Mouse (Mus musculus): ENCODE measurements around the gene Samhd1. TPM values are rescaled to one million over a fixed set of nuclear protein-coding genes. Genes with fewer than 3 reads are reported as not detected.

The Samhd1 gene
- total RNA-seq, 2 experiments from 2014 or later = 60.4 to 90.6 TPM

GRCm38 (mm10) chr2:157074772-157075171 lies 60.3 kb downstream of the Samhd1 start:
- no peak for ATAC-seq (replicated peaks; ENCODE audit: poor library complexity)

- no peak for ATAC-seq (replicated peaks; ENCODE audit: poor library complexity)
These were observed 60.8 kb downstream of the Samhd1 start for GRCm38 (mm10) chr2:157074186-157074724.

DNA sequence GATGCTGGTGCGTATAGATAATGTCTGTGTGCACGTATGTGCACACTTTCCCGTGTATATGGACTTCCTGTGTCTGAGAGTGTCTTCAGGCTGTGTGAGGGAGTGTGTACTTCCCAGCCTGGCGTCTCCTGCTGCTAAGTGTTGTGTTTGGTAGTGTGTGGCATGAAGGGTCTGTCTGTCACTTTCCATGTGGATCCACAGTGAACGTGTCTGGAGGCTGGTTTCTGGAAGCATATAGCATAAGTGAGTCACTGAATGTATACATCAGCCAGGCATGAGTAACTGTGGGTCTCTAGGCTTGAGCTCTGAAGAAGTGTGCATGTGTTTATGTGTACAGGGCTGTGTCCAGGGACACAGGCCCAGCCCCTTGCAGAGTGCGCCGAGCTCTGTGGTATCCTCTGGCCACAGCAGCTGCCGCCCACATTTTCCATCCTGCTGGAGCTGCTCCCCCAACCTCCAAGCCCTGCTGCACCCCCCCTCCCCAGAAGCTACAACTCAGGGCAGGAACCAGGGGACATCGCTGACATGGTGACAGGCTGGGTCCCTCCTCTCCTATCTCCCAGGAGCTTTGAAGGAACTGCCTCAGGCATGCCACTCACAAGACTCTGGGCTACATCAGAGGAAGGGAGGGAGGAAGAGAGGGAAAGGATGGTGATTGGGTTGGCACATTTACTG lies 61.5 kb downstream of the Samhd1 start:
- ATAC-seq (replicated peaks; ENCODE audit: poor library complexity) = no peak

GRCm38 (mm10) chr2:157072316-157072990 lies 62.6 kb downstream of the Samhd1 start:
- ATAC-seq (replicated peaks; ENCODE audit: poor library complexity) = no peak

DNA sequence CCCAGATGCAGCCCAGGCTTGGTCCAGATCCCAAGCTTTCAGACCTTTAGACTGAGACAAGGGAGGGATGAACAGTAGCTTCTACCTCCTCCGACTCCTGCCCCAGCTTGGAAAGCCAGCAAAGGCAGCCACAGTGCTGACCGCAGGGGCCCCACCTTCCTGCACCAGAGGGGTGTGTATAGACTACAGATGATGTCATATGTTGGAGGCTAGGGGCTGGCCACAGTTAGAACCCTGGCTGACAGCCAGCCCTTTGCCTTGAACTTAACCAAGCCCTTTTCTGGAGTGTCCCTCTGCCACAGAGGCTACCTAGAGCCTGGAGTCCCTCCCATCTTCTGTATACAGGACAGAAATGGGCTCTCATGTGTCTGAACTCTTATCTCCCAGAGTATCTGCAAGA lies 63.5 kb downstream of the Samhd1 start:
- peak; percentile 83 for ATAC-seq (replicated peaks; ENCODE audit: poor library complexity)

DNA sequence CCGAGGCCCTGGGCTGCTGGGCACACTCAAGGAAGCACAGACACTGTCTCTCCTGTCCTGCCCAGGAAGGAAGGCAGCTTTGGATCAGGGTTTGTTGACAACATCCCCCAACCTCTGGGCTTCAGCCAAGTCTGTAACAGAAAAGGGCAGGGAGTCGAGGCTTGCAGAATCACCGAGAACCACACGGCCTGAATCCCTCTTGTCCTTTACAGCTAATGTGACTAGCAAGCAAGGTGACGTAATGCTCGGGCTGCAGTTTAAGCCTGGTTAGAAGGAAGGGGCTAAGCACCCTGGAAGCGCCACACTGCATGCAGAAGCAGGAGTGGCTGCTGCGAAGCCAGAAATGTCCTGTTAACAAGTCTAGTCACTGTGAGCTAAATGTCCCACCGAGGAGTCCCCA lies 64.7 kb downstream of the Samhd1 start:
- peak; percentile 28 for ATAC-seq (replicated peaks; ENCODE audit: poor library complexity)

DNA sequence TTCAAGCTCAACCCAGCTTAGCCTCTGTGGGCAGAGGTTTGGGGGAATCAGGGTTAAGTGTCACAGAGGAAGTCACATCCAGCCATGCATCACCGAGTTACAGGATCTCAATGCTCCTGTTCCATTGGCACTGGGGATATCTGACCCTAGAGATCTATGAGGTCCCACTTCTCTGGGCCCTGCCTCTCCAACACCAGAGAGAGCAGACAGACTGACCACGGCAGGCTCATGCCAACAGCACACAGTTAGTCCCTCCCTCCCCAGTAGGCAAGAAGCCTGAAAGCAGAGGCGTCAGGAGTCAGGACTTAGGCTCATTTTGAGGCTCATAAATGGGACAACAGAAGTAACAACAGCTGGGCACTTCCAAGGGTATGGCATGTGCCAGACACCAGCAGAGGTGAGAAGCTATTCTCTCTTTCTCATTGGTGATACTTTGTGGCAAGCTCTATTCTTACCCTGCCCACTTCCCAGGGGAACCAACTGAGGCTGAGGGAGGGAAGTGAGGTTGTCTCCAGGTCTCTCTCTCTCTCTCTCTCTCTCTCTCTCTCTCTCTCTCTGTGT lies 65.2 kb downstream of the Samhd1 start:
- ATAC-seq (replicated peaks; ENCODE audit: poor library complexity) = 0 out of 2 replicates have a peak, but pooled peaks have one; percentile 1

GRCm38 (mm10) chr2:157069355-157069735 lies 65.7 kb downstream of the Samhd1 start:
- ATAC-seq (replicated peaks; ENCODE audit: poor library complexity) = peak; percentile 20

- no peak for ATAC-seq (replicated peaks; ENCODE audit: poor library complexity)
These were observed 66.2 kb downstream of the Samhd1 start for GRCm38 (mm10) chr2:157068701-157069354.

GRCm38 (mm10) chr2:157066731-157067430 lies 68.2 kb downstream of the Samhd1 start:
- no peak for ATAC-seq (replicated peaks; ENCODE audit: poor library complexity)

DNA sequence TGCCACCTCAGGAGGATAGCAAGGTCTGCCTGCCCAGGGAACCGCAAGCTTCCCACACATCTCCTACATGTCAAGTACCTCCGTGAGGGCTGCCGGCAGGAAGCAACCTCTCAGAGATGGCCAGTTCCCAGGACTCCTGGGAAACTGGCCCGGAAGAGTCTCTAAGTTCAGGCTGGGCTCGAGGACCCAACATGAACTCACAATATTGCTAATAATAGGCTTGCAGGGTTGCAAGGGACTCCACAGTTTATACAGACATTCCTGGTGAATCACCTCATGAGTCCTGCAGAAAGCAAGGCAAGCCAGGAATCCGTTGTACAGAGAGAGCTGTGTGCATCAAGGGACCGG lies 69.2 kb downstream of the Samhd1 start:
- no peak for ATAC-seq (replicated peaks; ENCODE audit: poor library complexity)

DNA sequence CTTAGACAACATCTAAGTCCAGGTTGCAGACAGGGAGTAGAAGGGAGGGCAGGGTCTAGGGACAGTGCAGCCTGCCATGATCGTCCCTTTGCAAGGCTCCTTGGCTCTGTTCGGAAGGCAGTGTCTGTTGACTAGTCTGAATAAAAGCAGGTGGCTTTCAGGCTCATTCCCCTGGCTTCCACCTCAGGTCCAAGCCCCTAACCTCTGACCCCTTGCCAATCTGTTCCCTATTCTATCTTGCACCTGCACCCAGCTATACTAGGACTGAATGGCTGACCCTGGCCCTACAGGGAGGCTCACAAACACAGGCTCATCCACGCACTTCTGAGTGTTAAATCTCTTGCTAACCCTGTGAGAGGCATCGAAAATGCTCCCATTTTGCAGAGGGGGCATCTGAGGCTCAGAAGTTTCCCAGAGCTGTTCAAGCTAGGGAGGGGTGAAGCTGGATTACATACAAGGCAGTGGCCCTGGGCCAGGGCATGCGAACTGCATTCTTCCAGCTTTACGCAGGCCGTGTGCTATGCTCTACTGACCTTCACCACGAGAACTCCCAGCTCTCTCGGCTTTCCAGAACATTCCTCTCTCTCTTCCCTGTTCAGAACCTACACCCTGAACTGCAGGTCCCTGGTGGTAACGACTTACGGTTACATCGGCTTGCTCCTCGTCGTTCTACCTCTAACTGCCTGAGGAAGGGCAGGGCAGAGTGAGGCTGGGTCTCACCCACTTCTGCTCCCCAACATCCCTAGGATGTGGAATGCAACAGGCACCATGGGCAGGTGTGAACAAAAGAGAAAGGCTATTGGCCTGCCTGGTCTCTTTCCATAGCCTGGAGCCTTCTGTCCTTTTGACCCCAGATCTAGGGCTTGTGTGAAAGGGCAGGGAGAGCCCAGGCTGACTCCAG lies 69.8 kb downstream of the Samhd1 start:
- ATAC-seq (replicated peaks; ENCODE audit: poor library complexity) = no peak

DNA sequence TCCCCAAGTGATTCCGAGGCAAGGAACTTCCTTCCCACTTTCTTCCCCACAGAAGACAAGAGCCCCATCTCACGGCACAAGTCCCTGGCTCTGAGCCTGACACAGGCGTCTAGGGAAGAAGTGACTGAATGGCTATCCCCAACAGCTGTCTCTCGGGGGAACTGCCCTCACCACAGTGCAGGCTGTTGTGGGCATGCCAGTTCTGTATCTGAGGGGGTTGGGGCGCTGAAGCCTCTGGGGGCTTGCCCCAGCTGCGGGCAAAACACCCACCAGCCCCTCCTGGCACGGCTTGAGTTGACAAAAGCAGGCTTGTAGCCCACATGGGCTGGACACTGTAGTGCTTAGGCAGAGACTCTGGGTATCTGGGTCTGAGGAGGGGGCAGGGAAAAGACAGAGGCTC lies 70.9 kb downstream of the Samhd1 start:
- ATAC-seq (replicated peaks; ENCODE audit: poor library complexity) = peak; percentile 56

- peak; percentile 96 for ATAC-seq (replicated peaks; ENCODE audit: poor library complexity)
These were observed 71.8 kb downstream of the Samhd1 start for GRCm38 (mm10) chr2:157063241-157063700.

GRCm38 (mm10) chr2:157060557-157061305 lies 74.3 kb downstream of the Samhd1 start:
- ATAC-seq (replicated peaks; ENCODE audit: poor library complexity) = no peak

DNA sequence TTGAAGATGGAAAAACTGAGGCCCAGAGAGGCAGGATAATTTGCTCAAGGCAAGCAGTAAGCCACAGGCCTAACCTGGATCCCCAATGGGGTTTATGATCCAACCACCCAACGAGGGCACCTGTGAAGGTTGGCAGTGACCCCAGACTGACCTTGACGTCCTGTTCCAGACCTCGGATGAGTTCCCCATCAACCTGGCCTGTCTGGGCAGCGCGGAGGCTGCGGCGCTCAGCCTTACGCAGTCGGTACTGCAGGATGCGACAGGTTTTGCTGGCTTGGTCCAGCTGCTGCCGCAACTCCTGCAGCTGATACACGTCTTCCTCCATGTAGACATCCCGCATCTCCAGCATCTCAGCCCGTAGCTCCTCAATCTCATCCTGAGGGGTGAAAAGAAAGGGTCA lies 75.0 kb downstream of the Samhd1 start:
- ATAC-seq (replicated peaks; ENCODE audit: poor library complexity) = no peak

DNA sequence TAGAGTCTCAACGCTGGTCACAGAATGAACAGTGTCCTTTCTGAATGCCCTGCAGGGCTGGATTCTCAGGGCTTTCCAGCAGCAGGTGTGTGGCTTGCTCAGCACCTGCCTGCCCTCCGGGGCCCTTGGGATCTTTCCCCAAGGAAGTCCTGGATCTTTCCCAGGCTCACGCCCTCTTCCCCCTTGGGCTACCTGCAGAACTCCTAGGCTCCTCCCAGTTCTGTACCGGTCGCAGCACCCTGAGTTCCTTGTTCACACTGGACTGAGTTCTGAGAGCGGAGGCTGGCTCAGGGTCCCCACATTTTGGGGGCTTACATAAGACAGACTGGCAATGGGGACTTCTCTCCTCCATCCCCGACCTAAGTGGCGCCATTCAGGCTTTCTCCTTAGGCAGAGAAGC lies 75.9 kb downstream of the Samhd1 start:
- ATAC-seq (replicated peaks; ENCODE audit: poor library complexity) = no peak

DNA sequence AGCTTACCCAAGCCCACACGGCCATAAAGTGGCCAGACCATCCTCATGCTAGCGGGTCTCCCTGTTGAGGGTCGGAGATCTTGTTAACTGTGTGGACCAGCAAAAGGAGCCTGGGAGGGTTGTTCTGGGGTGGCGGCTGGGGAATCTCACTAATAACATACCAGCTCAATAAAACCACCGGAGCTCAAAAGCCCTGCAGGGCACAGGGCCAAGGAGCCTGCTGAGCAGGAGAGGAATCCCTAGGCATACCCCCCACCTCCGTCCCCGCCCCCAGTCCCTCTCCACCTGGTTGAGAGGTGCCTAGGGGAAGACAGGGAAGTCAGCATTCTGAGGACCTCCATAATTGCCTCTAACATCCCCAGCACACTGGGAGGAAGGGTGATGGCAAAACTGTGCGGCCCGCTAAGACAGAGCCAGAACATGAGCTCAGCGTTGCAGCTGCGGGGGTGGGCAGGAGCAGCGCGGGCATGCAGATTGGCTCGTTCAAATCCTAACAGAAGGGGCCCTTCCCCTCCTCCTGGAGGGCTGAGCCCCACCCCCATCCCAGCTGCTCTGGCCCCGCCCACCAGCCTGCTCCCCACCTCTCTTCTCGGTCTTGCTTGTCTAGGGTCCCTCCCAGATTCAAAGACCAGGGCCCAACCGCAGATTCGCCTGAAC lies 76.6 kb downstream of the Samhd1 start:
- no peak for ATAC-seq (replicated peaks; ENCODE audit: poor library complexity)

- no peak for ATAC-seq (replicated peaks; ENCODE audit: poor library complexity)
These were observed 77.3 kb downstream of the Samhd1 start for GRCm38 (mm10) chr2:157057758-157058157.
